Mouse (Mus musculus) spleen, adult 2 months (tissue): ENCODE measurements at regions not wholly inside any gene's neighbourhood (a gene's known extent, or its start where the extent isn't known, plus 50 kb on each side); places are given as distances from the start of the nearest gene placed in this dataset.

Experiments used
- DNase-seq, 2 experiments: peaks; one replicate each; pipeline versions ENCODE4 v3.0.0 to v3.0.0-alpha.2; 2012 to 2021; ENCODE audit warnings: low spot score in 2 of 2, low read depth in 1 of 2
- H3K27ac ChIP-seq: fragments of 200-500 bp; 2 replicates; pipeline ENCODE4 v1.5.1; 2012; ENCODE audit warnings: low read length, inconsistent platforms; ENCODE audit not compliant: insufficient read depth
- H3K27me3 ChIP-seq: fragments of 200-500 bp; 2 replicates; pipeline ENCODE4 v1.6.1; 2012; ENCODE audit warnings: mild to moderate bottlenecking, moderate library complexity, low read length, inconsistent platforms; ENCODE audit not compliant: control insufficient read depth, insufficient read depth
- H3K36me3 ChIP-seq: fragments of 200-500 bp; 2 replicates; pipeline ENCODE4 v1.6.1; 2012; ENCODE audit warnings: mild to moderate bottlenecking, low read length, inconsistent platforms; ENCODE audit not compliant: control insufficient read depth, insufficient read depth
- H3K4me1 ChIP-seq: fragments of 200-500 bp; 2 replicates; pipeline ENCODE4 v1.6.1; 2011; ENCODE audit warnings: inconsistent platforms; ENCODE audit not compliant: control insufficient read depth, insufficient read depth, insufficient read length
- H3K4me3 ChIP-seq: fragments of 200-500 bp; 2 replicates; pipeline ENCODE4 v1.5.1; 2011; ENCODE audit warnings: mild to moderate bottlenecking, inconsistent platforms; ENCODE audit not compliant: insufficient read depth, insufficient read length; ENCODE audit errors: extremely low read depth
- CTCF ChIP-seq: fragments of 200-500 bp; IDR thresholded peaks from 2 replicates; pipeline ENCODE4 v1.5.1; 2011; ENCODE audit warnings: mild to moderate bottlenecking, inconsistent platforms; ENCODE audit not compliant: insufficient read depth, insufficient read length, insufficient replicate concordance; ENCODE audit errors: extremely low read depth
- POLR2A ChIP-seq: fragments of 200-500 bp; IDR thresholded peaks from 2 replicates; pipeline ENCODE4 v1.6.1; 2011; ENCODE audit warnings: low read depth, low read length, inconsistent platforms
- WGBS: fragments of 180-500 bp; shearing (Covaris S2); methylation state at CpG from one replicate; pipeline ENCODE4 v1.1.7; 2018; 5-methylcytosine and 5-hydroxymethylcytosine counted together

DNA sequence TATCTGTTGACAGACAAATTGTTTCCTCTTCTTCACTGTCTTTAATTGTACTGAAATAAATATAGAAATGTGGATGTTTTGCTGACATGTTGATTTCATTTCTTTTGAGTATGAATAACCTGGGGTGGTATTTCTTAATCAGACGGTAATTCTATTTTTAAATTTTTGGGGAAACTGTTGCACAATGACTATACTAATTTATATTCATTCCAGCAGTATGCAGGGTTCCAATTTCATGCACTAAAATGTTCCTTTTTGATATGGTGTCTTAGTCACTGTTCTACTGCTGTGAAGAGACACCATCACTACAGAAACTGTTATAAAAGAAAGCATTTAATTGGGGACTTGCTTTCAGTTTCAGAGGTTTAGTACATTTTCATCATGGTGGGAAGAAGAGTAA, 119.2 kb upstream of the Paip1 start:
- H3K4me3 ChIP-seq = no peak overlapping the region
- no peaks in the 10 kb centered on the region for H3K4me1 ChIP-seq
- H3K27me3 ChIP-seq = no peaks in the 10 kb centered on the region
- H3K27ac ChIP-seq = no peak overlapping the region
- no peak for TF ChIP-seq POLR2A
- no peak for TF ChIP-seq CTCF
- DNase-seq = no peak
- no peaks in the 10 kb centered on the region for H3K36me3 ChIP-seq
- WGBS = 51% methylated on average over 1 of the region's 1 CpGs

DNA sequence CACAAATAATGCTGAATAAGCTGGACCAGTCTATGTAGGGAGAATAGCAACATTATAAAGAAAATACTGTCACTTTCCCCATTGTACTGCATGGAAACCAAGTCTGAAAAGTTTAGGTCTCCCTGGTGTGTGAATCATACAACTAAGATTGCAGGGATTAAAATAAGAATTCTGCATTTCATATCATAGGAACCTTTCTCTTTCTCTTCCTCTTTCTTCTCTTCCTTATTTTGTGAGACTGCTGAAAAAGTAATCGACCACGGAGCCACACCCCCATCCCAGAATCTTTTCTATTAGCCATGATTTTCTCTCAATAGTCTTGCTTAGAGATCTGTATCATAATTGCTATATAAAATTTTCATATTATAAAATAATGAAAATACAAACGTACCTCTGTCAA, 118.4 kb upstream of the Paip1 start:
- no peak for TF ChIP-seq CTCF
- no peak overlapping the region for H3K4me3 ChIP-seq
- H3K4me1 ChIP-seq = no peaks in the 10 kb centered on the region
- H3K27me3 ChIP-seq = no peaks in the 10 kb centered on the region
- H3K36me3 ChIP-seq = no peaks in the 10 kb centered on the region
- DNase-seq = no peak
- no peak overlapping the region for H3K27ac ChIP-seq
- 52% methylated on average over 3 of the region's 3 CpGs for WGBS

GRCm38 (mm10) chr13:119314356-119314755, 114.0 kb upstream of the Paip1 start:
- DNase-seq = no peak
- Histone ChIP-seq H3K27me3 (no peaks in the 10 kb centered on the region), H3K4me3 (no peak overlapping the region), H3K27ac (no peak overlapping the region), H3K36me3 (no peaks in the 10 kb centered on the region), H3K4me1 (no peaks in the 10 kb centered on the region)
- TF ChIP-seq POLR2A = no peak
- TF ChIP-seq CTCF = no peak
- 92% methylated on average over 3 of the region's 3 CpGs for WGBS

- Histone ChIP-seq H3K4me1 (no peaks in the 10 kb centered on the region), H3K36me3 (no peaks in the 10 kb centered on the region), H3K4me3 (no peak overlapping the region), H3K27me3 (no peaks in the 10 kb centered on the region), H3K27ac (no peak overlapping the region)
- TF ChIP-seq CTCF (no peak), POLR2A (no peak)
- WGBS = 87% methylated on average over 1 of the region's 1 CpGs
- no peak for DNase-seq
Observed at GRCm38 (mm10) chr13:119318358-119318757, 110.0 kb upstream of the Paip1 start.

- no peak for TF ChIP-seq POLR2A
- no peak for TF ChIP-seq CTCF
- H3K4me1 ChIP-seq = no peaks in the 10 kb centered on the region
- no peak overlapping the region for H3K4me3 ChIP-seq
- WGBS = 93% methylated on average over 2 of the region's 2 CpGs
- no peaks in the 10 kb centered on the region for H3K27me3 ChIP-seq
- H3K36me3 ChIP-seq = no peaks in the 10 kb centered on the region
- H3K27ac ChIP-seq = no peak overlapping the region
- DNase-seq = no peak
Observed at GRCm38 (mm10) chr13:119325510-119325909, 102.9 kb upstream of the Paip1 start.

DNA sequence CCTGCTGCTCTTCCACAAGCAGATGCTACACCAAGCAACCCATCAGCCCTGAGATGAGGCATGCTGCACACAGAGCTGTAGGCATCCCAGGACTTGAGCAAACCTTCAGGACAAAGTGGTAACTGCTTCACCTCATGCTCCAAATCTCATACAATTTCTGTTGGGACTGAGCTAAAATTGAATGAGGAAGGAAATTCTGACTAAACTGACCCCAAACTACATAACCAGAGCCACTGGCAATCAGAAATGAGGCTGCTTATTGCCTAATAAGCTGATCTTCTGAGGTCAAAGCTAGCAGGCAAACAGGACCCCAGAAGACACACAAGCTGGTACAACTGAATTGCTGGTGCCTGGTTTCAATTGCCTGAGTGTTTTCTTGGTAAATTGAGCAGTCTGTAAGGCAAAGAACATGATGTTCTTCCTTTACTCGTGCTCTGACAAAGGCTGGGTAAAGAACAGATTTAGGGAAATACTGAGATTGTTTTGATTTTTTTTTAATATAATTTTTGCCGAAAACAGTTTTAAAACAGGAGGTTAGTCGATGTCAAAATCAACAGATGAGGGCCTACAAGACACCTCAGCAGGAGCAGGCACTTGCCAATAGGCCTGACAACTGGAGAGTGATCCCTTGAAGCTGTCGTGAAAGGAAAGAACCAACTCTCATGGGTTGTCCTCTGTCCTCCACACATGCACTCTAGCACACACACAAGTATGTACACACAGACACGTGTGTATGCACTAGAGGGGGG, 101.3 kb upstream of the Paip1 start:
- H3K4me1 ChIP-seq = no peaks in the 10 kb centered on the region
- no peak overlapping the region for H3K27ac ChIP-seq
- 79% methylated on average over 5 of the region's 5 CpGs for WGBS
- H3K4me3 ChIP-seq = no peak overlapping the region
- no peaks in the 10 kb centered on the region for H3K27me3 ChIP-seq
- H3K36me3 ChIP-seq = no peaks in the 10 kb centered on the region
- no peak for DNase-seq
- TF ChIP-seq POLR2A (no peak), CTCF (no peak)

GRCm38 (mm10) chr13:119328731-119329130, 99.7 kb upstream of the Paip1 start:
- TF ChIP-seq POLR2A = no peak
- TF ChIP-seq CTCF = no peak
- no peak overlapping the region for H3K4me3 ChIP-seq
- no peaks in the 10 kb centered on the region for H3K27me3 ChIP-seq
- DNase-seq = no peak
- WGBS = 93% methylated on average over 4 of the region's 4 CpGs
- H3K4me1 ChIP-seq = no peaks in the 10 kb centered on the region
- H3K36me3 ChIP-seq = no peaks in the 10 kb centered on the region
- no peak overlapping the region for H3K27ac ChIP-seq
